Mouse (Mus musculus) bone marrow, adult 2 months (tissue): ENCODE data around the gene Usp20.
A peak's percentile ranks its signal among the peaks of the same experiment; 100 is the strongest.

ENCODE experiments used
- CTCF ChIP-seq: fragments of 200-500 bp; IDR thresholded peaks from 2 replicates; pipeline ENCODE4 v1.5.1; 2011; ENCODE audit warnings: low read length, control low read depth; ENCODE audit not compliant: control insufficient read depth, insufficient read depth
- POLR2A ChIP-seq: fragments of 200-500 bp; IDR thresholded peaks from 2 replicates; pipeline ENCODE4 v1.6.1; 2011; ENCODE audit warnings: low read depth, mild to moderate bottlenecking, control low read depth, low read length, borderline replicate concordance; ENCODE audit not compliant: control insufficient read depth

DNA sequence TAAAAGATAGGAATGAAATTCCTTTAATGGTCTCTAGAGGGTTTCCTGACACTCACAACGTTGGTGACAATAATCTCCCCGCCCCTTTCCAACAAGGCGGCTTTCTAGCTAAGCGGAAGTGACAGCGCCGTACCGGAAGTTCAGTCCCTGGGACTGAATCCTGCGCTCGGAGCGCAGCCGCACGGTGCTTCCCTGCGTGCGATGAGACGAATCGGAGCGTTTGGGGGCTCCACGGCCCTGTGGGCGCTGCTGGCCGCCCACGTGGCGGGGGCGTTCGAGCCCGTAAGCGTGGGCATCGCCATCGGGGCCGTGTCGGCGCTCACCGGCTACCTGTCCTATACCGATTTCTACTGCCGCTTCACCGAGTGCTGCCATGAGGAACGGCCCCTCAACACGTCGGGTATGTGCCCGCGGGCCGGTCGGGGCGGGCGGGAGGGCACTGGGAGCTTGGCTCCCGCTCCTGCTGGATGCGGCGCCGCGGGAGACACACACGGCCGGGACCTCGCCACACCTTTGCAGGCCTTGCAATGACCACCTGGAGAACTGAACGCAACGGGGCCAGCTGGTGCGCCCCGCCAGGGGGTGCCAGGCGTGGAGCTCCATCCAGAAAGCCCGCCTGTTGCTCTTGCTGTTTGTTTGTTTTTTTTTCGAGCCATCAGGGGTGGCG is 29.1 kb upstream of the Usp20 start, which contains the start of gene Tor1b:
- peak; percentile 98 for TF ChIP-seq POLR2A
- no peak for TF ChIP-seq CTCF
